ENCODE assay signal across 19 mouse cellular contexts in the genomic region with DNA sequence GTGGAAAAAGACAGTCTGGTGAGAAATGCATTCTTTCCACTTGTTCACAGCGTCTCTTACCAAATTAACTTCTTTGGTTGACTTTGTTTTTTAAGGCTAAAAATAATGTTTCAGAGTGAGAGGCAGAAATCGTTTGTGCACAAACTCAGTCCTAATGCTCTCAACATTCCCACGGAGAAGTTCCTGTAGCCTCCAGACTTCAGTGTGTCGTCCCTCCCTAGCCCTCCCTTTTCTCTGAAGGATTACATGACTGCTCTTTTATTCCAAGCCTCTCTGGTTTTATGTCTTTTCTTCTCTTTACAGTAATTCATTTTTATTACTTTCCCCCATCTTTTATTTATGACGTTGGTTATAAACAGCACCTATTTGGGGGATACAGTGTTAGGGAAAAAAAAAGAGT.
"Had no signal": no experiment of that assay in that cellular context is flagged by ENCODE, and none has a peak within 500 bp of the region (broad histone marks: within the 10 kb centered on the region; RNA-seq: fewer than 3 reads in every experiment).

No protein-coding gene starts in this region.

- H3K9me3 ChIP-seq: midbrain, embryonic 10.5 days; midbrain, embryonic 12.5 days; neural tube, embryonic 12.5 days; neural tube, embryonic 15.5 days had no signal

- H3K36me3 ChIP-seq: midbrain, embryonic 10.5 days; midbrain, embryonic 12.5 days; neural tube, embryonic 12.5 days; neural tube, embryonic 15.5 days had no signal

- ATAC-seq: midbrain, embryonic 16.5 days had no signal

- H3K9ac ChIP-seq: lung, embryonic 14.5 days; midbrain, embryonic 12.5 days; neural tube, embryonic 12.5 days; neural tube, embryonic 15.5 days had no signal

- H3K27ac ChIP-seq: midbrain, embryonic 10.5 days; midbrain, embryonic 12.5 days; neural tube, embryonic 12.5 days; neural tube, embryonic 15.5 days had no signal

- H3K4me1 ChIP-seq: midbrain, embryonic 10.5 days; midbrain, embryonic 12.5 days; neural tube, embryonic 12.5 days; neural tube, embryonic 15.5 days had no signal

- H3K27me3 ChIP-seq: midbrain, embryonic 12.5 days; neural tube, embryonic 12.5 days; neural tube, embryonic 15.5 days had no signal

- DNase-seq: lung, adult 18-20 months; lung, embryonic 14.5 days; lung, postnatal 10 days; lung, postnatal 4 days; midbrain, embryonic 14.5 days; retina, postnatal 1 day; right cerebral cortex, adult 18-20 months; right cerebral cortex, postnatal 25 days; right cerebral cortex, postnatal 4 days; spleen, adult 18-20 months; thymus, adult 18-20 months; thymus, postnatal 14 days; thymus, postnatal 36 days had no signal

- H3K4me2 ChIP-seq: lung, embryonic 14.5 days; midbrain, embryonic 12.5 days; neural tube, embryonic 12.5 days; neural tube, embryonic 15.5 days had no signal

- H3K4me3 ChIP-seq: midbrain, embryonic 10.5 days; midbrain, embryonic 12.5 days; myocyte; neural tube, embryonic 12.5 days; neural tube, embryonic 15.5 days had no signal
